Mouse (Mus musculus) thymus, adult 18-20 months (tissue): Measurements from ENCODE around the gene Vps37b.
"Not testable (repeated sequence)": the region's sequence is repeated elsewhere in the genome, so short reads cannot be mapped to it uniquely, and the experiment has no call there.

Experiments used
- DNase-seq, 2 experiments: peaks; one replicate each; pipeline ENCODE4 v3.0.0; 2022; ENCODE audit warnings: mixed read lengths in 2 of 2

Vps37b gene

GRCm38 (mm10) chr5:124032001-124032508 is at the start of gene Vps37b:
Gene Vps37b (minus strand): TSS chr5:124032270.
- DNase-seq: peak; percentile 75 to 81

- peak; percentile 64 to 74 for DNase-seq
Measured at GRCm38 (mm10) chr5:124079880-124080279, 47.8 kb upstream of the Vps37b start.

GRCm38 (mm10) chr5:124078794-124079416 is 46.8 kb upstream of the Vps37b start:
- peak; percentile 52 to 71 for DNase-seq

GRCm38 (mm10) chr5:124077856-124078460 is 45.9 kb upstream of the Vps37b start:
- DNase-seq: peak in 1 of 2 experiments; percentile 41

GRCm38 (mm10) chr5:124077241-124077640 is 45.2 kb upstream of the Vps37b start:
- peak in 1 of 2 experiments; percentile 35 for DNase-seq

- no peak for DNase-seq
Measured at GRCm38 (mm10) chr5:124076559-124076958, 44.5 kb upstream of the Vps37b start.

- DNase-seq: no peak
Measured at GRCm38 (mm10) chr5:124075716-124076115, 43.6 kb upstream of the Vps37b start.

- peak in 1 of 2 experiments; percentile 53 for DNase-seq
Measured at GRCm38 (mm10) chr5:124074845-124075307, 42.8 kb upstream of the Vps37b start.

- DNase-seq: no peak
Measured at GRCm38 (mm10) chr5:124073682-124074081, 41.6 kb upstream of the Vps37b start.

GRCm38 (mm10) chr5:124069657-124070056 is 37.6 kb upstream of the Vps37b start:
- no peak for DNase-seq

GRCm38 (mm10) chr5:124062037-124062824 is 30.2 kb upstream of the Vps37b start:
- DNase-seq: no peak

- DNase-seq: no peak
Measured at GRCm38 (mm10) chr5:124059677-124060076, 27.6 kb upstream of the Vps37b start.

- no peak for DNase-seq
Measured at GRCm38 (mm10) chr5:124058749-124059148, 26.7 kb upstream of the Vps37b start.

GRCm38 (mm10) chr5:124056956-124057355 is 24.9 kb upstream of the Vps37b start:
- no peak for DNase-seq

GRCm38 (mm10) chr5:124056219-124056618 is 24.1 kb upstream of the Vps37b start:
- DNase-seq: no peak

GRCm38 (mm10) chr5:124052641-124053040 is 20.6 kb upstream of the Vps37b start:
- DNase-seq: not testable (repeated sequence)

- peak in 1 of 2 experiments; percentile 52 for DNase-seq
Measured at GRCm38 (mm10) chr5:124051899-124052491, 19.9 kb upstream of the Vps37b start.

- peak; percentile 49 to 72 for DNase-seq
Measured at GRCm38 (mm10) chr5:124050095-124051050, 18.3 kb upstream of the Vps37b start.

GRCm38 (mm10) chr5:124049249-124050045 is 17.4 kb upstream of the Vps37b start:
- no peak for DNase-seq

- DNase-seq: no peak
Measured at GRCm38 (mm10) chr5:124046741-124047401, 14.8 kb upstream of the Vps37b start.
